Mouse (Mus musculus): ENCODE results near the gene Zc3h4. TPM values are rescaled to one million over a fixed set of nuclear protein-coding genes. Genes with fewer than 3 reads are reported as not detected.

Gene Zc3h4
- polyA plus RNA-seq, 1 experiment from 2014 or later, result 14.2 TPM

DNA sequence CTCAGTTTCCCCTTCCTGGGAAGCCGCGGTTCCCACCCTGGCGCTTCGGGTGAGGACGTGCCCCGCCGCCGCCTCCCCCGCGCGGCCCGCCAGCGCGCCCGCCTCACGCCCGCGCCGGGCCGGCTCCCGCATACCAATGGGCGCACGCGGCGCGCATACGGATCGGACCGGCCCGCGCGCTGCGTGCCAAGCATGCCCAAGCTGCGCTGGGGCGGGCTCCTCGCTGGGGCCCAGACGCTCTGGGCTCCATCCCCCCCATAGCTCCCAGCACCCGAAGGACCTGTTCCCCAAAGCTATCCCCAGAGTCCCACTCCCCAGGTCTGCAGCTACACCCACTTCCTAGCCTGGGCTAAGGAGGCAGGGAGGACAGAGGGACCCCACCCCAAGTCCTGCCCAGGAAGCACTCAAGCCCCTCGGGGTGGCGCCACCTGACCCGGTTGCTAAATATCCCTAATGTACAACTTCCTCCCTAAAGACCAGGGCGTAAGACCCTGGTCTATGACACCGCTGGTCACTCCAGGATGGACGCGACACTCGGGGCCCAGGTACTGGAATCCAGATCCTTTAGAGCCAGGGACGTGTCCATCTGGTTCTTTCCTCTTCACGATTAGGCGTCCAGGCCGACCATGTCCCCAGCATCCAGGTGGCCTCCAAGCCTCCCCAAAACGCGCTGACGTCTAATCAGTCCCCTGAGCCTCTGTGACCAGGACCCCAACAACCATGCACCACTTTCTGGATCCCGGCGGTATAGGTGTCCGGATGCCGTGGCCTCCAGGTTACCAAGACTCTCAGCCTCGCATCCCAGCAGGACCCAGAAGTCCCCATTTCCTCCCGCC lies 75.3 kb downstream of the Zc3h4 start:
- WGBS, result 2% methylated on average over 40 of the region's 59 CpGs
- no peaks in the 10 kb centered on the region for H3K36me3 ChIP-seq (ENCODE audit: control insufficient read depth, insufficient read depth, low read length)

DNA sequence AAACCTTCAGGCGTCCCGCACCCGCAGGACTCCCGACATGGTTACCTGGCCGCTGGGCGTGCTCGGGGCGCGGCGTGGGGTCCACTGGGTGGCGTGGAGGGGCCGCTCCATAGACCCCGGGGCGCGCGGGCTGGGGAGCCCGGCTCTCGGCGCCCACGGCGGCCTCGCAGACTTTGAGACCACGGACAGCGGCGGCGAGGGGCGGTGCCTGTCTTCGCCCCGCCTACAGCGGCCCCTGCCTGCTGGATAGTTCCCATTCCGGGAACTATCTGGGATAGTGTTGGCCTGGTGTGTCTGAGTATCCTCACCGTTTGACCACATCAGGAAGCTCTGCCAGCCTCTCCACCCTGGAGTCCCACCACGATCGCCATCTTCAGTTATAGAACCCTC lies 75.9 kb downstream of the Zc3h4 start:
- H3K9ac ChIP-seq (ENCODE audit: low read depth, low read length), result peak overlapping the region; percentile 44; the same call in 1 of the 2 replicates
- 2% methylated on average over 34 of the region's 34 CpGs for WGBS

More for the DNA sequence above, 75.3 kb downstream of the Zc3h4 start:
- Histone ChIP-seq H3K4me2 (ENCODE audit: low read length) (peak overlapping the region; percentile 70), H3K4me3 (ENCODE audit: low read depth, low read length) (peak overlapping the region; percentile 39), H3K9ac (ENCODE audit: low read depth, low read length) (peak overlapping the region; percentile 44), H3K27ac (ENCODE audit: low read length) (no peak overlapping the region), H3K27me3 (ENCODE audit: control insufficient read depth, insufficient read depth, low read depth, low read length) (peaks cover 57% of the 10 kb centered on the region), H3K9me3 (replicated peaks; ENCODE audit: control insufficient read depth, low read length, poor library complexity, severe bottlenecking) (no peaks in the 10 kb centered on the region), H3K4me1 (ENCODE audit: control insufficient read depth, insufficient read depth, low read length) (peaks cover 15% of the 10 kb centered on the region)
- ATAC-seq, result peak; percentile 46; the same call in 1 of the 2 replicates

DNA sequence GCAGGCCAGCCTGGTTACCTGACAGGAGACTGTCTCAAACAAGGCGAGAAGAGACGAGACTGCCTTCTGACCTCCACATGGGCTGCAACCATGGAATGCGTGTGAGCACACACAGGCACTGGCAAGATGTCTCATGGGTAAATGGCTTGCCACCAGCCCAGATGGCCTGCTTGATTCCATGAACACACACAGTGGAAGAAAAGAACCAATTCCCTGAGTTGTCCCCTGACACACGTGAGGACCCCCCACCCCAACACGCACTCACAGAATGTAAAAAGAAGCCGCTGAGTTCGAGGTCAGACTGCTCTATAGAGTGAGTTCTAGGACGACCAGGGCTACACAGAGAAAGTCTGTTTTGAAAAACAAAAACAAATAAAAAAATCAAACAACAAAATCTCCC lies 76.9 kb downstream of the Zc3h4 start, which contains the start of gene Npas1:
Gene Npas1 (minus strand): TSS at position 101 of the 400 bp plus-strand sequence.
- Histone ChIP-seq H3K27me3 (ENCODE audit: control insufficient read depth, insufficient read depth, low read depth, low read length) (peaks cover 47% of the 10 kb centered on the region), H3K4me3 (ENCODE audit: low read depth, low read length) (peak within 1 kb of the TSS; percentile 39), H3K36me3 (ENCODE audit: control insufficient read depth, insufficient read depth, low read length) (no peaks in the 10 kb centered on the region), H3K27ac (ENCODE audit: low read length) (no peak within 1 kb of the TSS), H3K9me3 (replicated peaks; ENCODE audit: control insufficient read depth, low read length, poor library complexity, severe bottlenecking) (no peaks in the 10 kb centered on the region), H3K4me2 (ENCODE audit: low read length) (peak within 1 kb of the TSS; percentile 70), H3K4me1 (ENCODE audit: control insufficient read depth, insufficient read depth, low read length) (peaks cover 15% of the 10 kb centered on the region), H3K9ac (ENCODE audit: low read depth, low read length) (peak within 1 kb of the TSS; percentile 44; the same call in 1 of the 2 replicates)
- no peak for ATAC-seq
- 86% methylated on average over 8 of the region's 8 CpGs for WGBS

More for the DNA sequence above, 75.9 kb downstream of the Zc3h4 start:
- peaks cover 15% of the 10 kb centered on the region for H3K4me1 ChIP-seq (ENCODE audit: control insufficient read depth, insufficient read depth, low read length)
- H3K36me3 ChIP-seq (ENCODE audit: control insufficient read depth, insufficient read depth, low read length), result no peaks in the 10 kb centered on the region
- peaks cover 54% of the 10 kb centered on the region for H3K27me3 ChIP-seq (ENCODE audit: control insufficient read depth, insufficient read depth, low read depth, low read length)
- no peak overlapping the region for H3K27ac ChIP-seq (ENCODE audit: low read length)
- H3K9me3 ChIP-seq (replicated peaks; ENCODE audit: control insufficient read depth, low read length, poor library complexity, severe bottlenecking), result no peaks in the 10 kb centered on the region
- H3K4me3 ChIP-seq (ENCODE audit: low read depth, low read length), result peak overlapping the region; percentile 39
- peak overlapping the region; percentile 70 for H3K4me2 ChIP-seq (ENCODE audit: low read length)
- no peak for ATAC-seq

Other genes starting within 250 kb of the Zc3h4 start
- 143 and 147 TPM in 2 replicates for gene Meis3, start 225.8 kb upstream of the Zc3h4 start, polyA plus RNA-seq (2015; fragmentation: Nextera tagmentation; extraction: Ambion mirVana)
- gene Dhx34, start 178.9 kb upstream of the Zc3h4 start, polyA plus RNA-seq (2015; fragmentation: Nextera tagmentation; extraction: Ambion mirVana), result 13.6 and 14.3 TPM in 2 replicates
- 0.06 and 0.14 TPM in 2 replicates for gene C5ar2, start 156.8 kb upstream of the Zc3h4 start, polyA plus RNA-seq (2015; fragmentation: Nextera tagmentation; extraction: Ambion mirVana)
- gene C5ar1, start 141.4 kb upstream of the Zc3h4 start, polyA plus RNA-seq (2015; fragmentation: Nextera tagmentation; extraction: Ambion mirVana), result 1.2 and 1.5 TPM in 2 replicates
- 44.5 and 49.3 TPM in 2 replicates for gene Inafm1, start 127.3 kb upstream of the Zc3h4 start, polyA plus RNA-seq (2015; fragmentation: Nextera tagmentation; extraction: Ambion mirVana)
- gene Ccdc9, start 114.1 kb upstream of the Zc3h4 start, polyA plus RNA-seq (2015; fragmentation: Nextera tagmentation; extraction: Ambion mirVana), result 22.1 and 25.4 TPM in 2 replicates
- 30.0 and 31.3 TPM in 2 replicates for gene Bbc3, start 92.5 kb upstream of the Zc3h4 start, polyA plus RNA-seq (2015; fragmentation: Nextera tagmentation; extraction: Ambion mirVana)
- gene Sae1, start 13.1 kb upstream of the Zc3h4 start, polyA plus RNA-seq (2015; fragmentation: Nextera tagmentation; extraction: Ambion mirVana), result 239 and 255 TPM in 2 replicates
- 66.9 and 75.6 TPM in 2 replicates for gene Tmem160, start 51.9 kb downstream of the Zc3h4 start, polyA plus RNA-seq (2015; fragmentation: Nextera tagmentation; extraction: Ambion mirVana)
- gene Npas1, start 76.8 kb downstream of the Zc3h4 start, polyA plus RNA-seq (2015; fragmentation: Nextera tagmentation; extraction: Ambion mirVana), result 4.2 and 6.4 TPM in 2 replicates
- 32.2 and 34.7 TPM in 2 replicates for gene Arhgap35, start 214.1 kb downstream of the Zc3h4 start, polyA plus RNA-seq (2015; fragmentation: Nextera tagmentation; extraction: Ambion mirVana)